Mouse (Mus musculus) mesoderm, embryonic 11.5 days (tissue): ENCODE results near the gene Gm45208.

Experiments used
- DNase-seq: peaks from one replicate; pipeline ENCODE4 v3.0.0-alpha.2; 2012; ENCODE audit warnings: low read depth, low spot score

The Gm45208 gene

GRCm38 (mm10) chrX:7772766-7773165 is 50.7 kb downstream of the Gm45208 start:
- DNase-seq = no peak

GRCm38 (mm10) chrX:7775501-7776205 is 53.6 kb downstream of the Gm45208 start:
- DNase-seq = no peak

GRCm38 (mm10) chrX:7776329-7777082 is 54.5 kb downstream of the Gm45208 start:
- DNase-seq = peak; percentile 55

GRCm38 (mm10) chrX:7778450-7779244 is 56.6 kb downstream of the Gm45208 start:
- DNase-seq = no peak

- no peak for DNase-seq
Measured at GRCm38 (mm10) chrX:7779294-7779693, 57.2 kb downstream of the Gm45208 start.
